Mouse (Mus musculus) kidney, embryonic 16.5 days (tissue): ENCODE results near the gene 2700081O15Rik. TPM values are rescaled to one million over a fixed set of nuclear protein-coding genes. Genes with fewer than 3 reads are reported as not detected.
A peak's percentile ranks its signal among the peaks of the same experiment; 100 is the strongest.

Experiments
- ATAC-seq: fragments of 200-750 bp; cut with Nextera tagmentation; 2 replicates; pipeline ENCODE4 v1.8.0; 2017; ENCODE audit warnings: moderate TSS enrichment; ENCODE audit not compliant: low FRiP score, low TSS enrichment
- H3K27ac ChIP-seq: fragments of 300-500 bp; sonication (generic); 2 replicates; pipeline ENCODE4 v1.5.1; 2014; ENCODE audit warnings: low read length
- H3K27me3 ChIP-seq: fragments of 300-500 bp; sonication (generic); 2 replicates; pipeline ENCODE4 v1.6.1; 2014; ENCODE audit warnings: low read length, control low read depth, mixed read lengths; ENCODE audit not compliant: insufficient read depth
- H3K36me3 ChIP-seq: fragments of 300-500 bp; sonication (generic); 2 replicates; pipeline ENCODE4 v1.6.1; 2014; ENCODE audit warnings: low read length, control low read depth, mixed read lengths; ENCODE audit not compliant: insufficient read depth
- H3K4me1 ChIP-seq: fragments of 300-500 bp; sonication (generic); 2 replicates; pipeline ENCODE4 v1.6.1; 2014; ENCODE audit warnings: low read length, control low read depth, mixed read lengths; ENCODE audit not compliant: insufficient read depth
- H3K4me2 ChIP-seq: fragments of 300-500 bp; sonication (generic); replicated peaks from 2 replicates; pipeline ENCODE4 v1.6.1; 2014; ENCODE audit warnings: low read depth, low read length
- H3K4me3 ChIP-seq: fragments of 300-500 bp; sonication (generic); 2 replicates; pipeline ENCODE4 v1.5.1; 2014; ENCODE audit warnings: mild to moderate bottlenecking, low read length
- H3K9ac ChIP-seq: fragments of 300-500 bp; sonication (generic); replicated peaks from 2 replicates; pipeline ENCODE4 v1.6.1; 2014; ENCODE audit warnings: low read length
- H3K9me3 ChIP-seq: fragments of 300-500 bp; sonication (generic); 2 replicates; pipeline ENCODE4 v1.6.1; 2016; ENCODE audit warnings: low read length, control low read depth
- WGBS: fragments of 180-500 bp; shearing (Covaris S2); extraction: QIAGEN DNeasy Blood & Tissue Kit; methylation state at CpG from one replicate; pipeline ENCODE4 v1.1.7; 2014; 5-methylcytosine and 5-hydroxymethylcytosine counted together
- polyA plus RNA-seq: library from polyadenylated mRNA; unstranded; fragments of >200 nt; fragmentation: Nextera tagmentation; extraction: Ambion mirVana; gene quantifications from 2 replicates; pipeline ENCODE4 v1.2.1, GENCODE M21; 2015

Gene 2700081O15Rik
- polyA plus RNA-seq, 1 experiment from 2014 or later: 4.8 TPM

GRCm38 (mm10) chr19:7434887-7435286 lies 17.5 kb downstream of the 2700081O15Rik start:
- no peaks in the 10 kb centered on the region for H3K9me3 ChIP-seq
- H3K4me2 ChIP-seq: no peak overlapping the region
- ATAC-seq: no peak
- peaks cover 34% of the 10 kb centered on the region for H3K36me3 ChIP-seq
- H3K4me1 ChIP-seq: no peaks in the 10 kb centered on the region
- no peak overlapping the region for H3K9ac ChIP-seq
- H3K4me3 ChIP-seq: no peak overlapping the region
- 93% methylated on average over 2 of the region's 2 CpGs for WGBS
- H3K27ac ChIP-seq: no peak overlapping the region
- no peaks in the 10 kb centered on the region for H3K27me3 ChIP-seq

GRCm38 (mm10) chr19:7436061-7436970 lies 18.9 kb downstream of the 2700081O15Rik start:
- H3K27me3 ChIP-seq: no peaks in the 10 kb centered on the region
- H3K4me2 ChIP-seq: no peak overlapping the region
- H3K9me3 ChIP-seq: no peaks in the 10 kb centered on the region
- peak; percentile 67 for ATAC-seq
- H3K4me3 ChIP-seq: no peak overlapping the region
- no peak overlapping the region for H3K9ac ChIP-seq
- 62% methylated on average over 5 of the region's 5 CpGs for WGBS
- H3K36me3 ChIP-seq: peaks cover 24% of the 10 kb centered on the region
- H3K27ac ChIP-seq: no peak overlapping the region
- H3K4me1 ChIP-seq: no peaks in the 10 kb centered on the region

GRCm38 (mm10) chr19:7438295-7438694 lies 20.9 kb downstream of the 2700081O15Rik start:
- no peak overlapping the region for H3K9ac ChIP-seq
- H3K27me3 ChIP-seq: no peaks in the 10 kb centered on the region
- ATAC-seq: no peak
- no peak overlapping the region for H3K4me3 ChIP-seq
- H3K4me2 ChIP-seq: no peak overlapping the region
- H3K36me3 ChIP-seq: peaks cover 5% of the 10 kb centered on the region
- no peaks in the 10 kb centered on the region for H3K4me1 ChIP-seq
- H3K9me3 ChIP-seq: no peaks in the 10 kb centered on the region
- no peak overlapping the region for H3K27ac ChIP-seq

GRCm38 (mm10) chr19:7441493-7441892 lies 24.1 kb downstream of the 2700081O15Rik start:
- H3K4me3 ChIP-seq: no peak overlapping the region
- ATAC-seq: 0 out of 2 replicates have a peak, but pooled peaks have one; percentile 6
- no peaks in the 10 kb centered on the region for H3K9me3 ChIP-seq
- H3K27me3 ChIP-seq: no peaks in the 10 kb centered on the region
- WGBS: 55% methylated on average over 14 of the region's 14 CpGs
- peaks cover 5% of the 10 kb centered on the region; the same call in 1 of the 2 replicates for H3K36me3 ChIP-seq
- H3K9ac ChIP-seq: no peak overlapping the region
- no peaks in the 10 kb centered on the region for H3K4me1 ChIP-seq
- H3K27ac ChIP-seq: no peak overlapping the region
- H3K4me2 ChIP-seq: no peak overlapping the region

- H3K4me2 ChIP-seq: no peak overlapping the region
- ATAC-seq: no peak
- H3K9me3 ChIP-seq: no peaks in the 10 kb centered on the region
- 93% methylated on average over 2 of the region's 2 CpGs for WGBS
- no peaks in the 10 kb centered on the region for H3K4me1 ChIP-seq
- H3K36me3 ChIP-seq: peaks cover 5% of the 10 kb centered on the region; the same call in 1 of the 2 replicates
- no peak overlapping the region for H3K9ac ChIP-seq
- H3K27me3 ChIP-seq: no peaks in the 10 kb centered on the region
- no peak overlapping the region for H3K4me3 ChIP-seq
- H3K27ac ChIP-seq: no peak overlapping the region
Measured at GRCm38 (mm10) chr19:7445105-7445504, 27.7 kb downstream of the 2700081O15Rik start.

GRCm38 (mm10) chr19:7445596-7445995 lies 28.2 kb downstream of the 2700081O15Rik start:
- peaks cover 5% of the 10 kb centered on the region; the same call in 1 of the 2 replicates for H3K36me3 ChIP-seq
- WGBS: 76% methylated on average over 1 of the region's 1 CpGs
- ATAC-seq: no peak
- H3K9me3 ChIP-seq: no peaks in the 10 kb centered on the region
- H3K4me2 ChIP-seq: no peak overlapping the region
- H3K4me1 ChIP-seq: no peaks in the 10 kb centered on the region
- H3K4me3 ChIP-seq: no peak overlapping the region
- no peak overlapping the region for H3K9ac ChIP-seq
- H3K27me3 ChIP-seq: no peaks in the 10 kb centered on the region
- H3K27ac ChIP-seq: no peak overlapping the region

GRCm38 (mm10) chr19:7456803-7457202 lies 39.4 kb downstream of the 2700081O15Rik start:
- H3K36me3 ChIP-seq: no peaks in the 10 kb centered on the region
- no peak for ATAC-seq
- no peak overlapping the region for H3K4me2 ChIP-seq
- no peak overlapping the region for H3K9ac ChIP-seq
- no peaks in the 10 kb centered on the region for H3K27me3 ChIP-seq
- 43% methylated on average over 2 of the region's 2 CpGs for WGBS
- no peak overlapping the region for H3K4me3 ChIP-seq
- peaks cover 19% of the 10 kb centered on the region for H3K4me1 ChIP-seq
- H3K9me3 ChIP-seq: no peaks in the 10 kb centered on the region
- H3K27ac ChIP-seq: no peak overlapping the region

- Histone ChIP-seq H3K4me3 (no peak overlapping the region), H3K36me3 (no peaks in the 10 kb centered on the region), H3K27ac (no peak overlapping the region), H3K9ac (no peak overlapping the region), H3K4me2 (no peak overlapping the region), H3K27me3 (no peaks in the 10 kb centered on the region), H3K4me1 (peaks cover 19% of the 10 kb centered on the region), H3K9me3 (no peaks in the 10 kb centered on the region)
- peak; percentile 74 for ATAC-seq
Measured at GRCm38 (mm10) chr19:7458901-7459300, 41.5 kb downstream of the 2700081O15Rik start.

- peaks cover 19% of the 10 kb centered on the region for H3K4me1 ChIP-seq
- H3K36me3 ChIP-seq: no peaks in the 10 kb centered on the region
- H3K27ac ChIP-seq: no peak overlapping the region
- no peak for ATAC-seq
- H3K9ac ChIP-seq: no peak overlapping the region
- H3K27me3 ChIP-seq: no peaks in the 10 kb centered on the region
- H3K4me3 ChIP-seq: no peak overlapping the region
- 58% methylated on average over 2 of the region's 2 CpGs for WGBS
- H3K4me2 ChIP-seq: no peak overlapping the region
- no peaks in the 10 kb centered on the region for H3K9me3 ChIP-seq
Measured at GRCm38 (mm10) chr19:7459370-7459769, 41.9 kb downstream of the 2700081O15Rik start.

GRCm38 (mm10) chr19:7467915-7468314 lies 50.5 kb downstream of the 2700081O15Rik start:
- Histone ChIP-seq H3K4me3 (no peak overlapping the region), H3K27ac (no peak overlapping the region), H3K4me2 (no peak overlapping the region), H3K36me3 (0 out of 2 replicates have a peak, but pooled peaks cover 3% of the 10 kb centered on the region), H3K27me3 (no peaks in the 10 kb centered on the region), H3K4me1 (0 out of 2 replicates have a peak, but pooled peaks cover 4% of the 10 kb centered on the region), H3K9ac (no peak overlapping the region), H3K9me3 (no peaks in the 10 kb centered on the region)
- no peak for ATAC-seq
